Mouse (Mus musculus) frontal cortex, postnatal 14 days (tissue): ENCODE measurements around the gene Btbd1.

Experiments
- DNase-seq, 2 experiments: peaks; one replicate each; pipeline ENCODE4 v3.0.0; 2022; ENCODE audit warnings: low spot score in 2 of 2

The Btbd1 gene

GRCm38 (mm10) chr7:81829379-81829894, at the start of gene Btbd1:
TSS of gene Btbd1 (minus strand) at chr7:81829431.
- DNase-seq, result peak; percentile 60 to 74

DNA sequence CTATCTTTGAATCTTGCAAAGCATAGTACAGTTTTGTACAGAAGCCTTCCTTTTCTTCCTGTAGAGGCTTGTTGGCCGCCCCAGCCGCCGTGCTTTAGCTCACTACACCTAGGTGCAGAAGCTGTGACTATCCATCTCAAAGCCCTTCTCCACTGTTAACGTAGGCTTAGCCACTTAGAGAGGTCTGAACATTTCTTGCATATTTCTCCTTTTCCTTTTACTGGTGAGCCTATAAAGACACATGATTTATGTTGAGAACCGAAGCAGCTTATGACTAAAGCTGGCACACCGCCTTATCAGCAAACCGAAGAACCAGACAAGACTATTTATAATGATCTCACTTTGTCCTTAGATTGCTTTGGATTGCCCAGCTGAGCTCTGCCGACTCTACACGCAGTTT, 46.1 kb upstream of the Btbd1 start:
- no peak for DNase-seq

GRCm38 (mm10) chr7:81874636-81875035, 45.4 kb upstream of the Btbd1 start:
- DNase-seq, result no peak

- no peak for DNase-seq
These were observed 44.6 kb upstream of the Btbd1 start for GRCm38 (mm10) chr7:81873807-81874206.

DNA sequence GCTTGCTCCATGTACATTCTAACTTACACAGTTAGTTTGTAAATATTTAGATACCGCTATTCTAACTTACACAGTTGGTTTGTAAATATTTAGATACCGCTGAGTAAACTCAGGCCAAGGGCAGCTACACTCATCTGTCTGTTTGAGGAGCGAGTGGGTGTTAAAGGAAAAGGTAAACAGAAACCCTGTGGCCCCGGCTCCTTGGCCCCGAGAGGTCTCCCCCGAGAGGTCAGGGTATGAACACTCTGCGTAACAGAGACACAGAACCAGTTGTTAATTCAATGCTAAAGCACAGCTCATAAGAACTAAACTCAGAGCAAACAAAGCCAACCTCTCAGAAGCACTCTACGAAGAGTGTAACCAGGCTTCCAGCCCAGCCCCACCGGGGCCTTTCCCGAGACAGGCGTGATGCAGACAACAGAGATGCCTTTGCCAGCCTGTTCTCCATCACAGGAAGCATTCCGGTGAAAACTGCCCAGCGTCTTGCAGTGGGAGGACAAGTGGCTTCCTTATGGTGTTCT, 43.3 kb upstream of the Btbd1 start:
- no peak for DNase-seq

GRCm38 (mm10) chr7:81868158-81868557, 38.9 kb upstream of the Btbd1 start:
- DNase-seq, result peak in 1 of 2 experiments; percentile 55

DNA sequence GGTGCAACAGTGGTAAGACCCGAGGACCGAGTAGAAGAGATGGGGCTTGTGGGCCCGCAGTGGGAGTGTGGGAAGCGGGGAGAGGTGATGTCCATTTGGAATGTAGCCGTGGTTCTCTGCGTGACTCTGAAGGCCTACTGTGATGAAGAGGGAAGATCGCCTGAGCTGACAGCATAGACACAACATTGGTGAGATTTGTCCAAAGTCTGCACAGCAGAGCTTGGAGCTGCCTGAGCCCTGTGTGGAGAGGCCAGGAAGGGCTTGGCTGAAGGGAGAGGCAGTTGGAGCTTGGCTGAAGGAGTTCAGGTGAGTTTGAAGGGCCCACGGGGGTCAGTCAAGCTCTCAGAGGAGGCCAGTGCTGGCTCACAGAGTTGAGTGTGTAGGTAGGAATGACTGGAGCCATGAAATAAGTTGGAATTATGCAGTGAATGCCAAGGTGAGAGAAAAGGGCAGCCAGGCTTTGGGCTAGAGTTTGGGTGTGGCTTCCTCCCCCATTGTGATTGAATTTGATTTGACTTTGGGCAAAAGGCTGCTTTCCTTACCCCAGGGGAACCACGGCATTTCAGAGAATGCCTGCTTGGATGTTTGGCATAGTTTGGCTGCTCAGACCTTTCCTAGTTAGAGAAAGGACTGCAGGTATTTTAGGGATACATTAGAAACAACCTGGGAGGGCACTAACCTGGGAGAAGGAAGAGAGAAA, 38.1 kb upstream of the Btbd1 start:
- no peak for DNase-seq

- DNase-seq, result no peak
These were observed 36.7 kb upstream of the Btbd1 start for GRCm38 (mm10) chr7:81865937-81866336.

- no peak for DNase-seq
These were observed 35.3 kb upstream of the Btbd1 start for GRCm38 (mm10) chr7:81864552-81864951.

DNA sequence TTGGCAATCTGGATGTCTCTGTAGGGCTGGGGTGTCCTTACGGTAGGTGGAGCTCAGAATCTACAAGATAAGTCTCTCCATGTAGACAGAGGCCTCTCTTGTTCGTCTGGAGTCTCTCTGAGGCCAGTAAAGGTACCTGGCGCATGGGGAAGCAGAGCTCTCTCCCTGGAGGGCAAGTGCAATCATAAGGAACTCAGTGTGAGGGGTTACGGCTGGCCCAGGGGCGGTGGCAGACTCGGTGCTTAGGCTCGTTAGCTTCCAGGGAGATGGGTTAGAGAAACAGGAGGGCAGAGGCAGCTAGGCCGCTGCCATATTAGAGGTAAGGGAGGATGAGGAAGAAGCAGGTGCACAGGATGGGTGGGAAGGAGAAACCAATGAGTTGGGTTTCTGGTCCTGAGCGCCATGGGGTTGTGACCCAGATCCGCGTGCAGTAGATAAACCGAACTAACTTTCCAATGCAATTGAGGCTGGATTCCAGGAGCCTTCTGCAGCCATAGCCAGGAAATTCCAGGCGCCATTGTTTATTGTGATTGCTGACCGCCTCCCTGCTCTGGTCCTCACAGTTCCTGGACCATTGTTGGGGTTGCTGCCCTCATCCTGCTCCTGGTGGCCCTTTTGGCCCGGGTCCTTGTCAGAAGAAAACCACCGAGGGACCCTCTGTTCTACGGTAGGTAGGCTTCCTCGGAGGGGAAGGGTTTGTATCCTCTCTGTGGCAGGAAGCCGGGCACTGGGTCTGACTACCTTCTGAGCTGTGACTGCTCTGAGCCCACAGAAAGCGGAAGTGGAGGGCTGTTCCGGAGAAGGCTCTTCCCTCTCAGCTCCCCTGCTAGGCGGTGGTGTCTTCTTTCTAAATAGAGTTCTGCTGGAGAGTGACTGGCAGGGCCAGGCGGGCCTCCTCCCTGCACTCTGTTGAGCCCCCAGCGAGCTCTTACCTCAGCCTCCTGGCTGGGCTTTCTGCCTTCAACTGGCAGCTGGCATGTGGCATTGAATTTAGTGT, 33.7 kb upstream of the Btbd1 start:
- DNase-seq, result no peak

- DNase-seq, result no peak
These were observed 32.7 kb upstream of the Btbd1 start for GRCm38 (mm10) chr7:81861921-81862320.

- no peak for DNase-seq
These were observed 32.2 kb upstream of the Btbd1 start for GRCm38 (mm10) chr7:81861461-81861860.

- DNase-seq, result no peak
These were observed 31.8 kb upstream of the Btbd1 start for GRCm38 (mm10) chr7:81860996-81861395.

- no peak for DNase-seq
These were observed 30.8 kb upstream of the Btbd1 start for GRCm38 (mm10) chr7:81860071-81860470.

DNA sequence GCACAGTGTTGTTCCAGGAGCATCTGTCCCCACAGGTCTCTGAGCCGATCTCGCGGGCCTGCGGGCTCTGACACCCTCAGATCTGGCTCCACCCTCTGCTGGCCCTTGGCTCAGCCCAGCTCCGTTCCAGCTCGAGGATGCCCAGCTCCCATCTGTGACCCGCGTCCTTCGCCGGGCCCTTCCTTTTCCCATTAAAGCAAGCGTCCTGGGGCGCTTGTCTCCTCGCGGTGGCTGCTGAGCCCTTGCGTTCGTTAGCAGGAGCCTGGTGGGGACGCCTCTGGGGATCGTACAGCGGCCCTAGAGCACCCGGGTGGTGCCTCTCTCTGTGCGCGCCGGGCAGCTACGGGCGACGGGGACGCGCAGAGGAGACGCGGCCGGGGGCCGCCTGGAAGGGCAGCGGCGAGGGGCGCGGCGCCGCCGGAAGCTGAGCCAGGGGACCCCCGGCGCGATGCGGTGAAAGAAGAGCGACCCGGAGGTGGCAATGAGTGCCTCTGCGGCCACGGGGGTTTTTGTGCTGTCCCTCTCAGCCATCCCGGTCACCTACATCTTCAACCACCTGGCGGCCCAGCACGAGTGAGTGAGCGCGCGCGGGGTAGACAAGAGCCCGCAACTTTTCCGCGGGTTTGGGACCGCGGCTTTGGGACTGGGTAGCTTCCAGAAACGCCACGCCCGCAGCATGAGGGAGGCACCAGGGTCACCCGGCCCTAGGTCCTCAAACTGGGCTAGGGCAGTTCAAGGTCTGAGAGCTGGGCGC, 29.9 kb upstream of the Btbd1 start, which contains the start of gene Tm6sf1:
TSS of gene Tm6sf1 (plus strand) at position 34 of the 754 bp plus-strand sequence.
- DNase-seq, result no peak

GRCm38 (mm10) chr7:81858236-81858635, 29.0 kb upstream of the Btbd1 start:
- no peak for DNase-seq

DNA sequence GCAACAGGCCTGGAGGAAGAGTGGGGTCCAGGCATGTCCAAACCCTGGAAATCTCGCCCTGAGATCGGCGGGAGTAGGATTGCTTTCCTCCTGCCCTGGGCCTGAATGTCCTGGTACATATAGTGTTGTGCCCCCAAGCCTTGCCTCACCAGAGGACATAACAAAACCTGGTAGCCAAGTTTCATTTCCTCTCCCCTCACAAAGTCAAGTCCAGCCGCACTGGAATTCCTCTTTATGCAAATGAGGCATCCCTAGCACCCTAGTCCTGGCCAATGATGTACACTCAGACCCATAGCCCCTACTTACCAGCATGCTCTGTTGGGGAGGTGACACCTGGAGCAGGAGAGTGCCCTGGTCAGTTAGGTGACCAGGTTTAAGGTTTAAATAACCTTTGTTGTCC, 27.0 kb upstream of the Btbd1 start:
- no peak for DNase-seq

DNA sequence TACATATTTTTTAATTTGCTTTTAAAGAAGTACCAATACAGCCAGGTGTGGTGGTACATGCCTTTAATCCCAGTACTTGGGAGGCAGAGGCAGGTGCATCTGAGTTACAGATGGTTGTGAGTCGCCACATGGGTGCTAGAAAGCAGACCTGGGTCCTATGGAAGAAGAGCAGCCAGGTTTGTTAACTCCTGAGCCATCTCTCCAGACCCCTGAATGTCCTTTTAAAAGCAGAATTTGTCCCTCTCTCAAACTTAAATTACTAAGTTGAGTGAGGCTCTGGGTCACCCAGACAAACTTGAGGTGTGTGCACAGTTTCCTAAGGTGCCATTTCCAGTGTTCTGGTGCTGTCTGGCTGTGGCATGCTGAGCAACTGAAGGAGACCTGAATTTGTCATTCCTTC, 26.5 kb upstream of the Btbd1 start, which contains the start of gene Gm10160:
TSS of gene Gm10160 (minus strand) at position 101 of the 400 bp plus-strand sequence.
- no peak for DNase-seq

DNA sequence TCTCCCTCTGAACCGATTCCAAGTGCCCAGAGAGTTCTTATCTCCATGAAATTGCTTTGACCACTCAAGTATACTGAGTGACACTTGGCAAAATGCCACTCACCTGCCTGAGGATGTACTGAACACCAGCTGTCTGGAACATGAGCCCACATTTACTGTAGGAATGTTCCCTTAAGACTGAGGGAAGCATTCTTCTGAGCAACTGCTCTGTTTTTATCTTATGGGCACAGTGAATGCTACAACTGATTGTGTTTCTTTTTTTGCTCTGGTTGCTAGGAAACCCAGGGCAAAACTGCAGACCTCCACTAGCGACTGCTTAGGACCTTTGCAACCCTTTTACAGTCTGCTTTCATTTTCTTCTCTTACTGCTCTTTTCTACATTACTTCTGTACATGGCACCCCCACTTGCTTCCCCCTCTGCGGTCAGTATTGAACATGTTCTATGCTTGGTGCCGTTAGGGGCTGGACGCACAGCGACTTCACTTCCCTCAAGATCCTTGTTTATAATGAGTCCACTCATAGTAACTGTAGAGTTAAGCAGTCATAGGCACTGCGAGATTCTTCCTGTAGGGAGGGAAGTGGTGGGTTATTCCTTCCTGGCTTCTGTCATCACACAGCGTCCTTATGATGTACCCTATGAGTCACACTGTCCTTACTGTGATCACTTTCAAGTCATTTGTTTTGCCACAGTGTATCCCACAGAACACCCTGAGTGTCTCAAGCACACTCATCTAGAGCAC, 25.5 kb upstream of the Btbd1 start:
- DNase-seq, result no peak

DNA sequence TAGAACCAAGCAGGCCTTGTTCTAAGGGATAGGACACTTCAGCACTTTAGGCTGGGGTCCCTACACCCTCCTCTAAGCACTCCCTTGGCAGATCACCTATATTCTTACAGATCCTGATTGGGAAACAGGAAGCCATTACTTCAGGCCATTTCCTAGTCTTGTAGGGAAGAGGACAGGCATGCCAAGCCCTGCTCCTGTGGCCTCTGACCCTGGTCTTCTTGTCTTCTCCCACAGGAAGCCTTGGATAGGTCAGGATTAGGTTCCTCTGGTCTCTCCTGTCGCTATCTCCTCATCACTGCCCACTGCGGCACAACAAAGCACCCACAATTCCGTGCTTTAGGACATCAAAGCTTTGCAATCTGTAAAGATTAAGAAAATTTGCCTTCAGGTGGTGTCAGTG, 22.5 kb upstream of the Btbd1 start:
- no peak for DNase-seq

GRCm38 (mm10) chr7:81850171-81850570, 20.9 kb upstream of the Btbd1 start:
- DNase-seq, result no peak
